In the genomic region with DNA sequence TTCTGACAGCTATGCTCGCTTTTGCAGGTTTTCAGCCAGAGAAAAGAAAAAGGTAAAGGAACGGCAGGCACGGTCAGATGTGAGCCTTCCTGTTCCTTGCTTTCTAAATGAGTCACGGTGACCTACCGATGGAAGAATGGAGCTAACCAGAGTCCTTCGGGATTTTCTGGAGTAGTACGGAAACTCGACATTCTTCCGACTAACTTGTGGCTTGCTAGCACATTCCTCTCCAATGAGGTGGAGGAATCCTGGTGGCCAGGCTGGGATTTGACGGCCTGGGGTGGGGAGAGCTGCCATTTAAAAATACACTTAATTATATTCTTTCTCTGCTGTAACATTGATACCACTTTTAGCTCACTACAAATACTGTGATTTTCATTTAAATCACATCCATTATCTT, we compare ENCODE assay signal across 9 mouse cellular contexts.
DNase-seq lines count a peak whose midpoint lies in the region; ATAC-seq and TF ChIP-seq lines count a peak whose summit lies in the region.
"Had no signal": no experiment of that assay in that cellular context is flagged by ENCODE, and none has a peak within 500 bp of the region (broad histone marks: within the 10 kb centered on the region; RNA-seq: fewer than 3 reads in every experiment).

No protein-coding gene starts in this region.

- H3K27me3 ChIP-seq in kidney, embryonic 14.5 days (ENCODE audit: control insufficient read depth, insufficient read depth, low read length) = no peaks in the 10 kb centered on the region
- no peaks in the 10 kb centered on the region for H3K27me3 ChIP-seq in kidney, postnatal 0 days (ENCODE audit: insufficient read depth, low read length)
- H3K27me3 ChIP-seq in midbrain, embryonic 15.5 days (replicated peaks) = no peaks in the 10 kb centered on the region; the same call in 1 of the 2 replicates

- WGBS in kidney, embryonic 14.5 days = 56% methylated on average over 10 of the region's 10 CpGs
- WGBS in kidney, postnatal 0 days = 39% methylated on average over 10 of the region's 10 CpGs
- WGBS in midbrain, embryonic 15.5 days = 81% methylated on average over 10 of the region's 10 CpGs

- no peaks in the 10 kb centered on the region for H3K9me3 ChIP-seq in kidney, embryonic 14.5 days (ENCODE audit: control insufficient read depth, low read length)
- no peaks in the 10 kb centered on the region for H3K9me3 ChIP-seq in kidney, postnatal 0 days (replicated peaks; ENCODE audit: low read length)
- no peaks in the 10 kb centered on the region for H3K9me3 ChIP-seq in midbrain, embryonic 15.5 days

- peak; percentile 25 for DNase-seq in kidney, adult 11 months
- peak; percentile 39 for DNase-seq in gastrocnemius, postnatal 14 days
- DNase-seq in kidney, postnatal 0 days (ENCODE audit: low spot score) = peak; percentile 86
- DNase-seq in mesoderm, embryonic 11.5 days (ENCODE audit: low read depth, low spot score) = peak; percentile 65
- DNase-seq in left cerebral cortex, postnatal 14 days (ENCODE audit: low spot score in 2 of 2) = no peak
- no peak for DNase-seq in left cerebral cortex, adult 11 months (ENCODE audit: low spot score)
- DNase-seq: midbrain, embryonic 14.5 days had no signal

- H3K4me2 ChIP-seq in kidney, embryonic 14.5 days (replicated peaks; ENCODE audit: low read depth, low read length) = no peak overlapping the region
- peak overlapping the region; percentile 11; the same call in 1 of the 2 replicates for H3K4me2 ChIP-seq in kidney, postnatal 0 days (ENCODE audit: low read length)
- no peak overlapping the region for H3K4me2 ChIP-seq in midbrain, embryonic 15.5 days

- intact Hi-C loops in gastrocnemius, postnatal 14 days (cut with DNase I; ENCODE audit: low total_unique reads) = no loop called here
- intact Hi-C loops in left cerebral cortex, postnatal 14 days (cut with DNase I) = no loop called here

- TF ChIP-seq CTCF in kidney, postnatal 0 days (IDR thresholded peaks at IDR 0.05; ENCODE audit: low read depth) = peak; percentile 22; the same call in 1 of the 2 replicates

- H3K9ac ChIP-seq in kidney, embryonic 14.5 days (ENCODE audit: low read depth, low read length) = no peak overlapping the region
- H3K9ac ChIP-seq in kidney, postnatal 0 days (ENCODE audit: low read depth, low read length) = no peak overlapping the region
- H3K9ac ChIP-seq in midbrain, embryonic 15.5 days = no peak overlapping the region

- no peaks in the 10 kb centered on the region for H3K36me3 ChIP-seq in kidney, embryonic 14.5 days (ENCODE audit: control insufficient read depth, insufficient read depth, low read length)
- no peaks in the 10 kb centered on the region for H3K36me3 ChIP-seq in kidney, postnatal 0 days (ENCODE audit: insufficient read depth, low read length)
- no peaks in the 10 kb centered on the region for H3K36me3 ChIP-seq in midbrain, embryonic 15.5 days (replicated peaks)

- H3K4me1 ChIP-seq in kidney, embryonic 14.5 days (ENCODE audit: control insufficient read depth, insufficient read depth, low read length) = peaks cover 4% of the 10 kb centered on the region; the same call in 1 of the 2 replicates
- H3K4me1 ChIP-seq in kidney, postnatal 0 days (replicated peaks; ENCODE audit: insufficient read depth, low read length) = peaks cover 3% of the 10 kb centered on the region; the same call in 1 of the 2 replicates
- no peaks in the 10 kb centered on the region for H3K4me1 ChIP-seq in midbrain, embryonic 15.5 days

- no peak overlapping the region for H3K4me3 ChIP-seq in kidney, embryonic 14.5 days (ENCODE audit: low read length)
- H3K4me3 ChIP-seq in kidney, postnatal 0 days (replicated peaks; ENCODE audit: low read depth, low read length) = no peak overlapping the region
- H3K4me3 ChIP-seq in midbrain, embryonic 15.5 days = no peak overlapping the region

- no peak for ATAC-seq in kidney, embryonic 14.5 days (ENCODE audit: low FRiP score, low TSS enrichment)
- 0 out of 2 replicates have a peak, but pooled peaks have one; percentile 41 for ATAC-seq in kidney, postnatal 0 days (replicated peaks; ENCODE audit: low FRiP score, low read depth)
- no peak for ATAC-seq in midbrain, embryonic 15.5 days (replicated peaks)

- no peak overlapping the region for H3K27ac ChIP-seq in kidney, embryonic 14.5 days (ENCODE audit: low read depth, low read length)
- 0 out of 2 replicates have a peak overlapping the region, but pooled peaks have one; percentile 40 for H3K27ac ChIP-seq in kidney, postnatal 0 days
- H3K27ac ChIP-seq in midbrain, embryonic 15.5 days = no peak overlapping the region

Comparison
In these comparisons a context has a peak if more than half of its experiments do, and no peak if none do; other contexts are left out.
1. DNase-seq: peak in kidney, adult 11 months (single experiment), gastrocnemius, postnatal 14 days (single experiment), kidney, postnatal 0 days (single experiment) and mesoderm, embryonic 11.5 days (single experiment); none in left cerebral cortex, postnatal 14 days (0 of 2) and left cerebral cortex, adult 11 months (single experiment).